Mouse (Mus musculus): Measurements from ENCODE around the gene Mbd3l2.
A peak's percentile ranks its signal among the peaks of the same experiment; 100 is the strongest.

DNA sequence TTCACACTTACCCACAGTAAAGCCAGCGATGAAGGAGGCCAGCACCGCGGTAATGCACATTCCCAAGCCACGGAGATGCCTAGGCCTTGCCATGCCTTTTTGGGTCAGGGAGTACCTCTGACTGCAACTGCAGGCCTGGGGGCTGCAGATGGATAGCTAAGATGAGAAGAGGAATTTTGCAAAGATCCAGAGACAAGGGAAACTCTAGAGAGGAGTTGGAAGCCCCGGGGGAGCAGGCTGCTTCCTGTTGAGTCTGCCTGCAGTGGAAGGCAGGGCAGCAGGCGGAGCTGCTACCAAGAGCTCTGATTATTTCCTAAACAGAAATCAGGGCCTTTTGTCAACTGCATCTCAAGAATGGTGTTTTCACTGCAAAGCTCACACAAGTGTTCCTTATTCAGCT is 44.7 kb upstream of the Mbd3l2 start:
- TF ChIP-seq CTCF (IDR thresholded peaks at IDR 0.05) (peak; percentile 25; the same call in 1 of the 2 replicates), POLR2A (IDR thresholded peaks at IDR 0.05; ENCODE audit: insufficient read depth, low read depth, low read length) (no peak)
